19 mouse cellular contexts compared by ENCODE assay signal in genomic region chr6:82807984-82808700, GRCm38 (mm10).
"Had no signal": no experiment of that assay in that cellular context is flagged by ENCODE, and none has a peak within 500 bp of the region (broad histone marks: within the 10 kb centered on the region; RNA-seq: fewer than 3 reads in every experiment).

No protein-coding gene starts in this region.

- H3K27me3 ChIP-seq: limb, embryonic 12.5 days; liver, embryonic 13.5 days; lung, embryonic 15.5 days; neural tube, embryonic 15.5 days had no signal

- H3K36me3 ChIP-seq: limb, embryonic 12.5 days; liver, embryonic 13.5 days; lung, embryonic 15.5 days; neural tube, embryonic 15.5 days had no signal

- H3K4me2 ChIP-seq: limb, embryonic 12.5 days; liver, embryonic 13.5 days; lung, embryonic 15.5 days; neural tube, embryonic 15.5 days had no signal

- ATAC-seq: liver, postnatal 0 days had no signal

- H3K9me3 ChIP-seq: limb, embryonic 12.5 days; liver, embryonic 13.5 days; lung, embryonic 15.5 days; neural tube, embryonic 15.5 days had no signal

- DNase-seq: kidney, adult 11 months; kidney, adult 9 months; kidney, postnatal 10 days; kidney, postnatal 4 days; liver; liver, embryonic 13.5 days; liver, postnatal 0 days; lung, postnatal 14 days; midbrain, embryonic 14.5 days; right cerebral cortex, adult 18-20 months; right cerebral cortex, postnatal 4 days; spleen, adult 18-20 months; thymus, postnatal 4 days had no signal

- H3K27ac ChIP-seq: layer of hippocampus, adult 2 months; limb, embryonic 12.5 days; liver, embryonic 13.5 days; lung, embryonic 15.5 days; macrophage; neural tube, embryonic 15.5 days had no signal

- H3K4me1 ChIP-seq: liver, embryonic 13.5 days; lung, embryonic 15.5 days; neural tube, embryonic 15.5 days had no signal

- H3K4me3 ChIP-seq: layer of hippocampus, adult 2 months; limb, embryonic 12.5 days; liver, embryonic 13.5 days; lung, embryonic 15.5 days; myocyte; neural tube, embryonic 15.5 days had no signal

- H3K9ac ChIP-seq: limb, embryonic 12.5 days; liver, embryonic 13.5 days; liver, postnatal 0 days; lung, embryonic 15.5 days; neural tube, embryonic 15.5 days had no signal
